Mouse (Mus musculus) layer of hippocampus, adult 11-12 months (tissue): Measurements from ENCODE around the gene Arf6.
A peak's percentile ranks its signal among the peaks of the same experiment; 100 is the strongest.
"Not testable (repeated sequence)": the region's sequence is repeated elsewhere in the genome, so short reads cannot be mapped to it uniquely, and the experiment has no call there.

ENCODE experiments used
- DNase-seq: peaks from one replicate; pipeline ENCODE4 v3.0.0; 2022; ENCODE audit warnings: low spot score

Arf6 gene

GRCm38 (mm10) chr12:69373850-69374766 lies 2.2 kb downstream of the Arf6 start:
- no peak for DNase-seq

- DNase-seq, result no peak
Measured at GRCm38 (mm10) chr12:69376132-69376531, 4.2 kb downstream of the Arf6 start.

- DNase-seq, result no peak
Measured at GRCm38 (mm10) chr12:69377188-69377587, 5.2 kb downstream of the Arf6 start.

- DNase-seq, result not testable (repeated sequence)
Measured at GRCm38 (mm10) chr12:69377636-69378035, 5.7 kb downstream of the Arf6 start.

- DNase-seq, result no peak
Measured at GRCm38 (mm10) chr12:69378558-69379454, 6.9 kb downstream of the Arf6 start.

GRCm38 (mm10) chr12:69382880-69383279 lies 10.9 kb downstream of the Arf6 start:
- DNase-seq, result no peak

- no peak for DNase-seq
Measured at GRCm38 (mm10) chr12:69384606-69385005, 12.7 kb downstream of the Arf6 start.

GRCm38 (mm10) chr12:69385542-69386280 lies 13.8 kb downstream of the Arf6 start:
- no peak for DNase-seq

- DNase-seq, result not testable (repeated sequence)
Measured at GRCm38 (mm10) chr12:69386281-69386732, 14.4 kb downstream of the Arf6 start.

GRCm38 (mm10) chr12:69388321-69388869 lies 16.4 kb downstream of the Arf6 start:
- no peak for DNase-seq

GRCm38 (mm10) chr12:69389273-69389938 lies 17.5 kb downstream of the Arf6 start:
- DNase-seq, result peak; percentile 23

GRCm38 (mm10) chr12:69390000-69390698 lies 18.2 kb downstream of the Arf6 start:
- no peak for DNase-seq

GRCm38 (mm10) chr12:69393076-69393475 lies 21.1 kb downstream of the Arf6 start:
- no peak for DNase-seq

GRCm38 (mm10) chr12:69394456-69394855 lies 22.5 kb downstream of the Arf6 start:
- DNase-seq, result no peak

GRCm38 (mm10) chr12:69400367-69400766 lies 28.4 kb downstream of the Arf6 start:
- no peak for DNase-seq

- no peak for DNase-seq
Measured at GRCm38 (mm10) chr12:69400871-69401286, 28.9 kb downstream of the Arf6 start.

- no peak for DNase-seq
Measured at GRCm38 (mm10) chr12:69402100-69402499, 30.1 kb downstream of the Arf6 start.

- DNase-seq, result no peak
Measured at GRCm38 (mm10) chr12:69402594-69403167, 30.7 kb downstream of the Arf6 start.

- DNase-seq, result no peak
Measured at GRCm38 (mm10) chr12:69410767-69411166, 38.8 kb downstream of the Arf6 start.

- no peak for DNase-seq
Measured at GRCm38 (mm10) chr12:69411936-69412335, 40.0 kb downstream of the Arf6 start.
